Mouse (Mus musculus) forebrain, embryonic 14.5 days (tissue): Measurements from ENCODE around the gene Dusp10. TPM values are rescaled to one million over a fixed set of nuclear protein-coding genes. Genes with fewer than 3 reads are reported as not detected.

ENCODE experiments used
- ATAC-seq: fragments of 200-750 bp; cut with Nextera tagmentation; 2 replicates; pipeline ENCODE4 v1.8.0; 2017; ENCODE audit warnings: mild to moderate bottlenecking, moderate library complexity
- DNase-seq: peaks from one replicate; pipeline ENCODE4 v3.0.0-alpha.2; 2015; ENCODE audit warnings: low spot score
- H3K27ac ChIP-seq: fragments of 300-500 bp; sonication (generic); 2 replicates; pipeline ENCODE4 v1.5.1; 2014; ENCODE audit warnings: low read depth, mild to moderate bottlenecking, control low read depth, low read length, moderate library complexity
- H3K27me3 ChIP-seq: fragments of 300-500 bp; sonication (generic); replicated peaks from 2 replicates; pipeline ENCODE4 v1.6.1; 2014; ENCODE audit warnings: low read length, control low read depth, mixed read lengths; ENCODE audit not compliant: control insufficient read depth, insufficient read depth
- H3K36me3 ChIP-seq: fragments of 300-500 bp; sonication (generic); 2 replicates; pipeline ENCODE4 v1.6.1; 2014; ENCODE audit warnings: low read length, control low read depth; ENCODE audit not compliant: control insufficient read depth, insufficient read depth
- H3K4me1 ChIP-seq: fragments of 300-500 bp; sonication (generic); 2 replicates; pipeline ENCODE4 v1.6.1; 2014; ENCODE audit warnings: antibody characterized with exemption, low read length, control low read depth; ENCODE audit not compliant: control insufficient read depth, insufficient read depth
- H3K4me2 ChIP-seq: fragments of 300-500 bp; sonication (generic); 2 replicates; pipeline ENCODE4 v1.6.1; 2014; ENCODE audit warnings: mild to moderate bottlenecking, control low read depth, low read length
- H3K4me3 ChIP-seq: fragments of 300-500 bp; sonication (generic); 2 replicates; pipeline ENCODE4 v1.5.1; 2014; ENCODE audit warnings: low read depth, low read length, control low read depth
- H3K9ac ChIP-seq: fragments of 300-500 bp; sonication (generic); 2 replicates; pipeline ENCODE4 v1.6.1; 2014; ENCODE audit warnings: mild to moderate bottlenecking, low read length, control low read depth, moderate library complexity
- H3K9me3 ChIP-seq: fragments of 300-500 bp; sonication (generic); replicated peaks from 2 replicates; pipeline ENCODE4 v1.6.1; 2016; ENCODE audit warnings: low read length, control low read depth, mixed read lengths; ENCODE audit not compliant: control insufficient read depth
- WGBS: fragments of 180-500 bp; shearing (Covaris S2); extraction: QIAGEN DNeasy Blood & Tissue Kit; methylation state at CpG from one replicate; pipeline ENCODE4 v1.1.7; 2014; 5-methylcytosine and 5-hydroxymethylcytosine counted together
- polyA plus RNA-seq: library from polyadenylated mRNA; unstranded; fragments of >200 nt; fragmentation: Nextera tagmentation; extraction: Ambion mirVana; gene quantifications from 2 replicates; pipeline ENCODE4 v1.2.1, GENCODE M21; 2014

Gene Dusp10
- polyA plus RNA-seq, 1 experiment from 2014 or later, result 7.2 TPM

GRCm38 (mm10) chr1:184094914-184095313 is 81.8 kb downstream of the Dusp10 start:
- no peak overlapping the region for H3K9ac ChIP-seq
- no peaks in the 10 kb centered on the region for H3K27me3 ChIP-seq
- no peak overlapping the region for H3K4me2 ChIP-seq
- no peak overlapping the region for H3K4me3 ChIP-seq
- DNase-seq (peak; percentile 22), ATAC-seq (no peak)
- no peaks in the 10 kb centered on the region for H3K9me3 ChIP-seq
- WGBS, result 14% methylated on average over 3 of the region's 3 CpGs
- H3K36me3 ChIP-seq, result no peaks in the 10 kb centered on the region
- peaks cover 12% of the 10 kb centered on the region for H3K4me1 ChIP-seq
- H3K27ac ChIP-seq, result no peak overlapping the region

GRCm38 (mm10) chr1:184100414-184100813 is 87.3 kb downstream of the Dusp10 start:
- no peak overlapping the region for H3K4me2 ChIP-seq
- ATAC-seq (no peak), DNase-seq (no peak)
- 88% methylated on average over 5 of the region's 5 CpGs for WGBS
- H3K36me3 ChIP-seq, result no peaks in the 10 kb centered on the region
- no peaks in the 10 kb centered on the region for H3K4me1 ChIP-seq
- H3K9ac ChIP-seq, result no peak overlapping the region
- H3K4me3 ChIP-seq, result no peak overlapping the region
- no peaks in the 10 kb centered on the region for H3K27me3 ChIP-seq
- no peak overlapping the region for H3K27ac ChIP-seq
- H3K9me3 ChIP-seq, result no peaks in the 10 kb centered on the region

DNA sequence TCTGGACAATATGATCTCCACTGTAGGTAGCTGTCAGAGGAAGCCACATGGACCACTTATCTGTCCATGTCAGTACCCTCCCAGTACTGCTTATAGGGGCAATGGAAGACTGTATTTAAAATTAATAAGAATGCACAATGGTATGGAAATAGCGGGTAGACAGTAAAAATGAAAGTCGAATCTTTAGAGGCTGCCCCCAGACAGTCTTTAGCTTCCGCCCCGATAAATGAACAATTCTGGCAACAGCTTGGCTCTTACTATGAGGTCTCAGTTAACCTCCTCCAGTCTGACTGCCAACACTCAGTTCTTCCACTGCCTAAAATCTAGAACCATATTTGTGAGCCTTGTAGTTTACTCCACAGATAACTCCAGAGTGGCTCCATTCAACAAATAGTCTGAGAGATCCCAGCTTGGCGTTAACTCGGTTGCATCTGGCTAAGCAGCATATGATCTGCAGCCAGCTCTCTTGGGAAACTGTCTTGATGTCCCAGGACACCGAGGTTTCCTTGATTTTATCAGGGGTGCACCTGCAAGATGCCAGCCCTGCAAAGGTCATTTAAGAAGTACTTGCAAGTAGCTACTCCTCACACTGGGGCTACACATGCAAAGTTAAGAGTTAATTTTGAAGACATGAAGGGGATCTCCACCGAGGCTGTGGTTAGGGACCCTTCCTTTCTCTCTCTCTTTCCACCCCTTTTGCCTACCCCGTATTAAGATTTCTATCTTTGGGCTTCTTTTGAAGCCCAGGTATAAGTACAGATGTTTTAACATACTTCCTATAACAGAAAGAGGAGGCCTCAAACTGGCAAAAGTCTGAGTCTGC is 88.0 kb downstream of the Dusp10 start:
- H3K9me3 ChIP-seq, result no peaks in the 10 kb centered on the region
- 91% methylated on average over 9 of the region's 9 CpGs for WGBS

GRCm38 (mm10) chr1:184101750-184102046 is 88.6 kb downstream of the Dusp10 start:
- no peak overlapping the region for H3K9ac ChIP-seq
- H3K4me3 ChIP-seq, result no peak overlapping the region
- H3K27me3 ChIP-seq, result no peaks in the 10 kb centered on the region
- no peak overlapping the region for H3K4me2 ChIP-seq
- WGBS, result 77% methylated on average over 4 of the region's 4 CpGs
- ATAC-seq (no peak), DNase-seq (no peak)
- H3K4me1 ChIP-seq, result no peaks in the 10 kb centered on the region
- no peaks in the 10 kb centered on the region for H3K9me3 ChIP-seq
- H3K36me3 ChIP-seq, result no peaks in the 10 kb centered on the region
- H3K27ac ChIP-seq, result no peak overlapping the region

More for the DNA sequence above, 88.0 kb downstream of the Dusp10 start:
- Histone ChIP-seq H3K4me1 (no peaks in the 10 kb centered on the region), H3K9ac (no peak overlapping the region), H3K27me3 (no peaks in the 10 kb centered on the region), H3K4me2 (no peak overlapping the region), H3K4me3 (no peak overlapping the region), H3K27ac (no peak overlapping the region), H3K36me3 (no peaks in the 10 kb centered on the region)
- no peak for DNase-seq
- ATAC-seq, result no peak

DNA sequence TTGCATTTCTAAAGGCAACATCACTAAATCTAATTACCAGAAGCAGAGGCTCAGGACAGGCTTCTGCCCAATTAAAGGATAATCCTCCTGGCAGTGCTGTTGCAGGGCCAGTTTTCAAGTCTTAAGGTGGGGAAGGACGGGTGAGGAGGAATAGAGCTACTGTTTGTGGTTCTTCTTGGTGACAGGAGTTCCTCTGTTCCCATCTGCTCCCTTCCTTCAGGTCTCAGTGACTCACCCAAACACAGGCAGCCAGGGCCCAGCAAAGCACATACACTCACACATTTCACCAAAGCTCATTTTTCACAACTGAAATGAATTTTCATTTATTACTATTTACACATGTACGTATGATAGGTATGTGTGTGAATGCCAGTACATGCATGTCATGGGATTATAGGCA is 93.7 kb downstream of the Dusp10 start:
- no peak for ATAC-seq
- no peak overlapping the region for H3K4me2 ChIP-seq
- H3K9ac ChIP-seq, result no peak overlapping the region
- no peaks in the 10 kb centered on the region for H3K27me3 ChIP-seq
- H3K4me3 ChIP-seq, result no peak overlapping the region
- no peaks in the 10 kb centered on the region for H3K36me3 ChIP-seq
- no peaks in the 10 kb centered on the region for H3K9me3 ChIP-seq
- no peaks in the 10 kb centered on the region for H3K4me1 ChIP-seq
- H3K27ac ChIP-seq, result no peak overlapping the region
- no peak for DNase-seq
- 58% methylated on average over 2 of the region's 2 CpGs for WGBS

DNA sequence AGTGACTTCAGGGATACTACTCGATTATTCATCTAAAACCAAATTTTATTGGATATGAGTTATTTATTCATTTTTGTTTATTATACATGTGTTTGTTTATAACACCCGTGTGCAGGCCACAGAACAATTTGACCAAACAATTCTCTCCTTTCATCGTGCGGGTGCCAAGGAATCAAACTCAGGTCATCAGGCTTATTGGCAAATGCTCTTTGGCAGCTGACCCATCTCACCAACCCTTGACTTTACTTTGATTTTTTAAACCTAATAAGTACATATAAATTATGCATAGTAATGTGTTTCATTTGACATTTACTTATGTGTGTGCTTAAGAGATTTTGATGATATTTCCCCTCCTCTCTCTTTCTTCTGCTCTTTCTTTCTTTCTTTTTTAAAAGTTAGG is 94.3 kb downstream of the Dusp10 start:
- no peak overlapping the region for H3K9ac ChIP-seq
- DNase-seq, result no peak
- WGBS, result 94% methylated on average over 4 of the region's 4 CpGs
- H3K4me1 ChIP-seq, result no peaks in the 10 kb centered on the region
- H3K4me2 ChIP-seq, result no peak overlapping the region
- no peak overlapping the region for H3K27ac ChIP-seq
- no peak for ATAC-seq
- no peaks in the 10 kb centered on the region for H3K36me3 ChIP-seq
- no peak overlapping the region for H3K4me3 ChIP-seq
- H3K9me3 ChIP-seq, result no peaks in the 10 kb centered on the region
- no peaks in the 10 kb centered on the region for H3K27me3 ChIP-seq

DNA sequence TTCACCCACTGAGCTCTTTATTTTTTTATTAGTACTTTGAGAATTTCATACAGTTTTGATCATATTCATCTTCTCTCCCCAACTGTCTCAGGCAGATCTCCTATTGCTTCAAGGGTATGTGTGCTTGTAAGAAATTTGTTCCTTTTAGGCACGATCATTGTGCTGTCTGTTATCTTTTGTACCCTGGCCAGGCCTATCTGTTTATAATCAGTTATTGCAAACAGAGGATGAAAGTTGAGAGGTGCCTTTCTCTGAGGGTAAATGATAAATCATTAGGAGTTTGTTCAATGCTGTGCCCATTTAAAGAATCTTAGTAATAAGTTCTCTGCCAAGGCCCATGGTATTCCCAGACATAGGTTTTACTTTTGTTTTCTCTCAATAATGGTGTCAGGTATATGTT is 95.2 kb downstream of the Dusp10 start:
- Histone ChIP-seq H3K9ac (no peak overlapping the region), H3K27ac (no peak overlapping the region), H3K4me2 (no peak overlapping the region), H3K36me3 (no peaks in the 10 kb centered on the region), H3K4me3 (no peak overlapping the region), H3K4me1 (no peaks in the 10 kb centered on the region), H3K27me3 (no peaks in the 10 kb centered on the region), H3K9me3 (no peaks in the 10 kb centered on the region)
- WGBS, result 98% methylated on average over 1 of the region's 1 CpGs
- ATAC-seq, result no peak
- DNase-seq, result no peak

- H3K27ac ChIP-seq, result no peak overlapping the region
- H3K4me3 ChIP-seq, result no peak overlapping the region
- 87% methylated on average over 7 of the region's 7 CpGs for WGBS
- ATAC-seq (no peak), DNase-seq (no peak)
- no peaks in the 10 kb centered on the region for H3K4me1 ChIP-seq
- H3K36me3 ChIP-seq, result no peaks in the 10 kb centered on the region
- H3K4me2 ChIP-seq, result no peak overlapping the region
- no peaks in the 10 kb centered on the region for H3K27me3 ChIP-seq
- H3K9ac ChIP-seq, result no peak overlapping the region
- no peaks in the 10 kb centered on the region for H3K9me3 ChIP-seq
Measured at GRCm38 (mm10) chr1:184117586-184117985, 104.5 kb downstream of the Dusp10 start.

- no peaks in the 10 kb centered on the region for H3K27me3 ChIP-seq
- no peaks in the 10 kb centered on the region for H3K36me3 ChIP-seq
- ATAC-seq (no peak), DNase-seq (no peak)
- no peak overlapping the region for H3K27ac ChIP-seq
- no peaks in the 10 kb centered on the region for H3K9me3 ChIP-seq
- no peak overlapping the region for H3K4me3 ChIP-seq
- H3K9ac ChIP-seq, result no peak overlapping the region
- H3K4me2 ChIP-seq, result no peak overlapping the region
- no peaks in the 10 kb centered on the region for H3K4me1 ChIP-seq
- 90% methylated on average over 2 of the region's 2 CpGs for WGBS
Measured at GRCm38 (mm10) chr1:184117991-184118390, 104.9 kb downstream of the Dusp10 start.
